Mouse (Mus musculus): ENCODE results near the gene Llph.

GRCm38 (mm10) chr10:120191165-120191564 lies 35.7 kb upstream of the Llph start:
- no peak for TF ChIP-seq CTCF (IDR thresholded peaks at IDR 0.05; ENCODE audit: control insufficient read depth, insufficient read depth, insufficient read length)
- no peak for TF ChIP-seq USF1 (IDR thresholded peaks at IDR 0.05; ENCODE audit: low read depth)
